Mouse (Mus musculus): ENCODE results near the gene Tas2r131. TPM values are rescaled to one million over a fixed set of nuclear protein-coding genes. Genes with fewer than 3 reads are reported as not detected.
"Not testable (repeated sequence)": the region's sequence is repeated elsewhere in the genome, so short reads cannot be mapped to it uniquely, and the experiment has no call there.

The Tas2r131 gene
- total RNA-seq (2021) = not detected

GRCm38 (mm10) chr6:132957819-132958218 is at the start of gene Tas2r131:
Gene Tas2r131 (minus strand): TSS chr6:132957919.
- no peak for DNase-seq (ENCODE audit: low spot score)
- intact Hi-C loops (cut with DNase I) = no loop called here

- DNase-seq (ENCODE audit: low spot score) = no peak
These were observed 23.1 kb upstream of the Tas2r131 start, which contains the start of gene Tas2r109 for GRCm38 (mm10) chr6:132980865-132981264. Gene Tas2r109 (minus strand): TSS chr6:132980965.

GRCm38 (mm10) chr6:132950802-132951201 is 6.9 kb downstream of the Tas2r131 start, which contains the start of gene Tas2r129:
Gene Tas2r129 (plus strand): TSS chr6:132951102.
- intact Hi-C loops (cut with DNase I) = no loop called here

More at GRCm38 (mm10) chr6:132980865-132981264, 23.1 kb upstream of the Tas2r131 start, which contains the start of gene Tas2r109:
- intact Hi-C loops (cut with DNase I) = loop anchor here (10.0 kb wide), 1 partner anchor 176 kb away; the partner anchor contains the start of gene Tas2r117

DNA sequence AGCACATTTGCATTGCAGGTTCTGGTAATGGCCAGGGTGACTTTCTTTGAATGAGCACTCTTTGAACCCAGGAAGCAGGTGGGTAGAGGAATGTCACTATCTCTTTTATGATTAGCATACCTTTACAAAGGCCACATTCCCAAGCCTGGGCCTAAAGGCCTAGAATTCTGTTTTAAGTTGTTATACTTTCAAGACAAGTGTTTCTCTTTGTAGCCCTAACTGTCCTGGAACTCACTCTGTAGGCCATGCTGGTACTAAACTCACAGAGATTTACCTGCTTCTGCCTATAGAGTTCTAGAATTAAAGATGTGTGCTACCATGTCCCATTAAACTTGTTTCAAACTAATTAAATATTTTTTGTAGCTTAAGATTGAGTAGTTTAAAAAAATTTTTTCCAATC is 16.3 kb downstream of the Tas2r131 start:
- DNase-seq (ENCODE audit: low spot score); intact Hi-C loops (cut with DNase I): not testable (repeated sequence)

More at GRCm38 (mm10) chr6:132950802-132951201, 6.9 kb downstream of the Tas2r131 start, which contains the start of gene Tas2r129:
- DNase-seq (ENCODE audit: low spot score) = no peak

DNA sequence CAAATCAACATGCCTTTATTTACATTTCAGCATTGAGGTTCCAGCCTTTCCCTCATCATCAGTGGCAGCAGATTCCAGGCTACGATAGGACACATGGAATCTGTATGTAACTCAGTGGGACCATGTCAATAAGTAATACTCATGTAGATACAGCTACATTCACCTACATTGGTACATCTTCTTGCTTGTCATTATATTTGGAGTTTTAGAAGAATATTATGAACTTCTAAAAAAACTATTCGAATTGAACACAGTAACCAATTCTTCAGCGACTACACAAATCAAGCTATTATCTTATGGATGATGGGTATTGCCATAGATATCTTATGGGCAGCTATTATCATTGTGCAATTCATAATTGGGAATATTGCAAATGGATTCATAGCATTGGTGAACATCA is 48.4 kb downstream of the Tas2r131 start, which contains the start of gene Tas2r125:
Tas2r125 (plus strand) TSS at position 301 of the 400 bp plus-strand sequence.
- intact Hi-C loops (cut with DNase I) = no loop called here
- DNase-seq (ENCODE audit: low spot score) = no peak

Other genes with a start within 250 kb of the Tas2r131 start
- gene Tas2r122, start 246.0 kb downstream of the Tas2r131 start, total RNA-seq (2021) = not detected
- not detected for gene Tas2r115, start 219.9 kb downstream of the Tas2r131 start, total RNA-seq (2021)
- not detected for gene Tas2r124, start 203.2 kb downstream of the Tas2r131 start, total RNA-seq (2021)
- not detected for gene Tas2r102, start 195.8 kb downstream of the Tas2r131 start, total RNA-seq (2021)
- not detected for gene Tas2r136, start 179.8 kb downstream of the Tas2r131 start, total RNA-seq (2021)
- not detected for gene Tas2r117, start 155.1 kb downstream of the Tas2r131 start, total RNA-seq (2021)
- gene Tas2r123, start 110.8 kb downstream of the Tas2r131 start, total RNA-seq (2021) = not detected
- not detected for gene Tas2r116, start 102.5 kb downstream of the Tas2r131 start, total RNA-seq (2021)
- gene Tas2r110, start 89.9 kb downstream of the Tas2r131 start, total RNA-seq (2021) = not detected
- gene Tas2r113, start 64.9 kb downstream of the Tas2r131 start, total RNA-seq (2021) = not detected
- gene Tas2r125, start 48.3 kb downstream of the Tas2r131 start, total RNA-seq (2021) = not detected
- not detected for gene Tas2r129, start 6.8 kb downstream of the Tas2r131 start, total RNA-seq (2021)
- gene Tas2r109, start 23.0 kb upstream of the Tas2r131 start, total RNA-seq (2021) = not detected
- gene Tas2r103, start 79.2 kb upstream of the Tas2r131 start, total RNA-seq (2021) = not detected
- gene Tas2r140, start 97.9 kb upstream of the Tas2r131 start, total RNA-seq (2021) = not detected
- 10 to 100 TPM; 62.0 to 68.1 TPM for gene Smim10l1, start 147.0 kb upstream of the Tas2r131 start, total RNA-seq (2021)

Measured in heart, postnatal 25 days (tissue).